Mouse (Mus musculus) intestine, embryonic 14.5 days (tissue): ENCODE data around the gene Celf2. TPM values are rescaled to one million over a fixed set of nuclear protein-coding genes. Genes with fewer than 3 reads are reported as not detected.

Source experiments
- ATAC-seq: fragments of 200-750 bp; cut with Nextera tagmentation; replicated peaks from 2 replicates; pipeline ENCODE4 v1.8.0; 2017; ENCODE audit warnings: low read depth, moderate number of reproducible peaks, moderate TSS enrichment, moderate library complexity; ENCODE audit not compliant: low FRiP score, low TSS enrichment
- DNase-seq: peaks from one replicate; pipeline ENCODE4 v3.0.0-alpha.2; 2018; ENCODE audit warnings: low spot score
- H3K27ac ChIP-seq: fragments of 300-500 bp; sonication (generic); 2 replicates; pipeline ENCODE4 v1.5.1; 2014; ENCODE audit warnings: low read depth, mild to moderate bottlenecking, control low read depth
- H3K27me3 ChIP-seq: fragments of 300-500 bp; sonication (generic); replicated peaks from 2 replicates; pipeline ENCODE4 v1.6.1; 2014; ENCODE audit warnings: low read length, control low read depth; ENCODE audit not compliant: control insufficient read depth, insufficient read depth
- H3K36me3 ChIP-seq: fragments of 300-500 bp; sonication (generic); 2 replicates; pipeline ENCODE4 v1.6.1; 2014; ENCODE audit warnings: low read length, control low read depth; ENCODE audit not compliant: control insufficient read depth, insufficient read depth
- H3K4me1 ChIP-seq: fragments of 300-500 bp; sonication (generic); replicated peaks from 2 replicates; pipeline ENCODE4 v1.6.1; 2014; ENCODE audit warnings: low read length, control low read depth, mixed read lengths; ENCODE audit not compliant: control insufficient read depth, insufficient read depth
- H3K4me2 ChIP-seq: fragments of 300-500 bp; sonication (generic); 2 replicates; pipeline ENCODE4 v1.6.1; 2014; ENCODE audit warnings: low read length
- H3K4me3 ChIP-seq: fragments of 300-500 bp; sonication (generic); 2 replicates; pipeline ENCODE4 v1.5.1; 2014; ENCODE audit warnings: low read depth, low read length, control low read depth, mixed read lengths
- H3K9ac ChIP-seq: fragments of 300-500 bp; sonication (generic); 2 replicates; pipeline ENCODE4 v1.6.1; 2014; ENCODE audit warnings: mild to moderate bottlenecking, low read length
- H3K9me3 ChIP-seq: fragments of 300-500 bp; sonication (generic); 2 replicates; pipeline ENCODE4 v1.6.1; 2016; ENCODE audit warnings: low read length, control low read depth; ENCODE audit not compliant: control insufficient read depth
- WGBS: fragments of 180-500 bp; shearing (Covaris S2); extraction: QIAGEN DNeasy Blood & Tissue Kit; methylation state at CpG from one replicate; pipeline ENCODE4 v1.1.7; 2014; 5-methylcytosine and 5-hydroxymethylcytosine counted together
- polyA plus RNA-seq: library from polyadenylated mRNA; unstranded; fragments of >200 nt; fragmentation: Nextera tagmentation; extraction: Ambion mirVana; gene quantifications from 2 replicates; pipeline ENCODE4 v1.2.1, GENCODE M21; 2014

Celf2 gene
- polyA plus RNA-seq, 1 experiment from 2014 or later = 53.5 TPM

GRCm38 (mm10) chr2:7328018-7328899 lies 181.1 kb downstream of the Celf2 start:
- ATAC-seq = no peak

DNA sequence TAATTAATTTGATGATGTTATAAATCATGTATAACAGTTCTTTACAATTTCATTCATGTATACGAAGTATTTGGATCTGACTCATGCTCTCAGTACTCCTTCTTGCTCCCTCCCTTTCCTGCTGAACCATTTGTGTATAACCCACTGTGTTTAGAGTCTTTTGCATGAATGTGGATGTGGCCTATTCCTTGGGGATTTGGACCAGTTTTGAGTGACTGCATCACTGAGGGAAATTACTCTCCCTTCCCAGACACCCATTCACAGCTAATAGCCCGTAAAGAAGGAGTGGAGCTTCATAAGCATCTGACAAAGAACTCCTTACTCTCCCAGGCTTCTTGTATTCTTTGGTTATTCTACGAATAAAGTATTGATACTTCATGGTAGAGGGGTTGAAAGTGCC lies 189.6 kb downstream of the Celf2 start:
- no peaks in the 10 kb centered on the region for H3K9me3 ChIP-seq
- H3K27me3 ChIP-seq = no peaks in the 10 kb centered on the region
- 81% methylated on average over 3 of the region's 3 CpGs for WGBS
- DNase-seq (no peak), ATAC-seq (no peak)
- no peak overlapping the region for H3K27ac ChIP-seq
- no peaks in the 10 kb centered on the region for H3K4me1 ChIP-seq
- H3K4me3 ChIP-seq = no peak overlapping the region
- H3K36me3 ChIP-seq = no peaks in the 10 kb centered on the region
- H3K9ac ChIP-seq = no peak overlapping the region
- H3K4me2 ChIP-seq = no peak overlapping the region

More at GRCm38 (mm10) chr2:7328018-7328899, 181.1 kb downstream of the Celf2 start:
- WGBS = 79% methylated on average over 8 of the region's 8 CpGs
- no peak overlapping the region for H3K27ac ChIP-seq
- no peaks in the 10 kb centered on the region for H3K4me1 ChIP-seq
- no peak overlapping the region for H3K9ac ChIP-seq
- H3K4me3 ChIP-seq = no peak overlapping the region
- no peaks in the 10 kb centered on the region for H3K9me3 ChIP-seq
- no peaks in the 10 kb centered on the region for H3K36me3 ChIP-seq
- H3K4me2 ChIP-seq = no peak overlapping the region
- no peaks in the 10 kb centered on the region for H3K27me3 ChIP-seq
- DNase-seq = no peak

GRCm38 (mm10) chr2:7311776-7312175 lies 197.6 kb downstream of the Celf2 start:
- Histone ChIP-seq H3K9me3 (no peaks in the 10 kb centered on the region), H3K27ac (no peak overlapping the region), H3K27me3 (no peaks in the 10 kb centered on the region), H3K4me2 (no peak overlapping the region), H3K4me1 (no peaks in the 10 kb centered on the region), H3K4me3 (no peak overlapping the region), H3K9ac (no peak overlapping the region), H3K36me3 (no peaks in the 10 kb centered on the region)
- WGBS = 87% methylated on average over 3 of the region's 3 CpGs
- ATAC-seq (no peak), DNase-seq (no peak)

GRCm38 (mm10) chr2:7310840-7311182 lies 198.6 kb downstream of the Celf2 start:
- H3K36me3 ChIP-seq = no peaks in the 10 kb centered on the region
- H3K27me3 ChIP-seq = no peaks in the 10 kb centered on the region
- H3K27ac ChIP-seq = no peak overlapping the region
- H3K4me3 ChIP-seq = no peak overlapping the region
- no peak overlapping the region for H3K9ac ChIP-seq
- H3K4me2 ChIP-seq = no peak overlapping the region
- DNase-seq (no peak), ATAC-seq (no peak)
- H3K4me1 ChIP-seq = no peaks in the 10 kb centered on the region
- H3K9me3 ChIP-seq = no peaks in the 10 kb centered on the region
- 87% methylated on average over 2 of the region's 2 CpGs for WGBS

GRCm38 (mm10) chr2:7310129-7310839 lies 199.1 kb downstream of the Celf2 start:
- DNase-seq (no peak), ATAC-seq (no peak)
- Histone ChIP-seq H3K27me3 (no peaks in the 10 kb centered on the region), H3K4me1 (no peaks in the 10 kb centered on the region), H3K9ac (no peak overlapping the region), H3K4me3 (no peak overlapping the region), H3K4me2 (no peak overlapping the region), H3K27ac (no peak overlapping the region), H3K9me3 (no peaks in the 10 kb centered on the region), H3K36me3 (no peaks in the 10 kb centered on the region)
- 61% methylated on average over 2 of the region's 2 CpGs for WGBS

DNA sequence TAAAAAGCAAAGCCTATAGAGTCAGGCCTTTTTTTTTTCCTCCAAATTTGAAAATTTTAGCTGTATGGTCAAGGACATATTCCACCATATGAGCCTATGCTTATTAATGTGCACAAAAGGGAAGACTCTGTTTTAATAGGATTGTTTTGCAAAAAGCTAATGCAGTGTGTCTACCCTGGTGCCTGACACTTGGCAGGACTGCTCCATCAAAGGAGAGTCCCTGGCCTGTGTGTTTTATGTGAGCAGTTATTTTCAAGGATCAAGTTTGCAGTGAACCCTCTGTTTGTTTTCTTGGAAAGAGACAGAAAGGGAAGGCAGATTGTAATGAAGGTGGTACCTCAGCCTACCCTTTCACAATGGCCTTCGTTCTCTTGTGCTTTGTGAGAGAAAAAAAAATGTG lies 200.0 kb downstream of the Celf2 start:
- H3K4me1 ChIP-seq = no peaks in the 10 kb centered on the region
- no peaks in the 10 kb centered on the region for H3K9me3 ChIP-seq
- DNase-seq = no peak
- no peaks in the 10 kb centered on the region for H3K36me3 ChIP-seq
- WGBS = 82% methylated on average over 1 of the region's 1 CpGs
- no peak for ATAC-seq
- no peak overlapping the region for H3K4me3 ChIP-seq
- H3K27ac ChIP-seq = no peak overlapping the region
- no peak overlapping the region for H3K9ac ChIP-seq
- no peak overlapping the region for H3K4me2 ChIP-seq
- H3K27me3 ChIP-seq = no peaks in the 10 kb centered on the region

DNA sequence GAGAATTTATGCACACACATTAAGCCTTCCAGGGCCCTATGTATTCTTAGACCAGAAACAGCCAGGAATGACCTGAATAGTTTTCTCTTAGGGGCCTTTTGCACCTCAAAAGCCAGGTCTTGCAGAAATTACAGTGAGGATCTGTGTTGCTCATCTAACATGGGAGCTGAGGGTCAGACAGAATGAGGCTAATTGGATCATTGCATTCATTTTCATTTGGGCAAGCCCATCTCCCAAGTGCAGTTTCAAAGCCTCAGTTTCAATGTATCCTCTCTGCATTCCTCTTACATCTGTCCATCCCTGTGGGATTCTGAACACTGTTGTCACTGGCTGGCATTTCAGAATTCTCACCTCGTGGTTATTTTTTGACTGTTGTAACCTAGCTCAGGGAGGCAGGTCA lies 200.6 kb downstream of the Celf2 start:
- Histone ChIP-seq H3K9me3 (no peaks in the 10 kb centered on the region), H3K4me3 (no peak overlapping the region), H3K4me1 (no peaks in the 10 kb centered on the region), H3K36me3 (no peaks in the 10 kb centered on the region), H3K27me3 (no peaks in the 10 kb centered on the region), H3K27ac (no peak overlapping the region), H3K4me2 (no peak overlapping the region), H3K9ac (no peak overlapping the region)
- 87% methylated on average over 1 of the region's 1 CpGs for WGBS
- ATAC-seq (no peak), DNase-seq (no peak)

DNA sequence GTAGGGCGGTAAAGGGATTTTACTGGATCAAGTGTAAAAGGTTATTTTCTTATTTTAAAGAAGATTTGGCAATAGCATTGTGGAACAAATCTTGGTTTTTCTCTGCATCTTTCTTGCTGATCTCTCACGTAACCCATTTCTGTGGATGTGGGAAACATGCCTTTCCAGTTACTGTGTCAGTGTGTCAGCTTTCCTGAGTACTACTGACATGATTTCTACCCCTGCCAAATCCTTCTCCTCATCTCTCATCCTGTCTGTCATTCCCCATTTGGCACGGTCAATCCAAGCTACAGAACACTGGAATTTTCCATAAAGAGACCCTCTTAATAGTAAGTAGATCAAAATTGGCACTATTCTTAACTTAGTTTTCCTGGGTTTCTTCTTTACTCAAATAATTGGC lies 221.9 kb downstream of the Celf2 start:
- Histone ChIP-seq H3K27me3 (no peaks in the 10 kb centered on the region), H3K4me1 (no peaks in the 10 kb centered on the region), H3K27ac (no peak overlapping the region), H3K4me2 (no peak overlapping the region), H3K4me3 (no peak overlapping the region), H3K9ac (no peak overlapping the region), H3K36me3 (no peaks in the 10 kb centered on the region), H3K9me3 (no peaks in the 10 kb centered on the region)
- WGBS = 88% methylated on average over 3 of the region's 3 CpGs
- no peak for DNase-seq
- ATAC-seq = no peak
